Mouse (Mus musculus) heart, embryonic 11.5 days (tissue): ENCODE measurements at regions not wholly inside any gene's neighbourhood (a gene's known extent, or its start where the extent isn't known, plus 50 kb on each side); places are given as distances from the start of the nearest gene placed in this dataset.

Source experiments
- ATAC-seq: fragments of 200-750 bp; cut with Nextera tagmentation; replicated peaks from 2 replicates; pipeline ENCODE4 v1.8.0; 2017; ENCODE audit warnings: moderate library complexity; ENCODE audit not compliant: insufficient number of reproducible peaks, low FRiP score, low TSS enrichment
- H3K27ac ChIP-seq: fragments of 300-500 bp; sonication (generic); 2 replicates; pipeline ENCODE4 v1.5.1; 2014; ENCODE audit warnings: mild to moderate bottlenecking, low read depth, low read length
- H3K27me3 ChIP-seq: fragments of 300-500 bp; sonication (generic); 2 replicates; pipeline ENCODE4 v1.6.1; 2014; ENCODE audit warnings: mild to moderate bottlenecking, low read length, mixed read lengths; ENCODE audit not compliant: control insufficient read depth, insufficient read depth
- H3K36me3 ChIP-seq: fragments of 300-500 bp; sonication (generic); 2 replicates; pipeline ENCODE4 v1.6.1; 2014; ENCODE audit warnings: mild to moderate bottlenecking, low read length, moderate library complexity, mixed read lengths; ENCODE audit not compliant: control insufficient read depth, insufficient read depth
- H3K4me1 ChIP-seq: fragments of 300-500 bp; sonication (generic); 2 replicates; pipeline ENCODE4 v1.6.1; 2014; ENCODE audit warnings: low read length; ENCODE audit not compliant: control insufficient read depth, insufficient read depth
- H3K4me2 ChIP-seq: fragments of 300-500 bp; sonication (generic); 2 replicates; pipeline ENCODE4 v1.6.1; 2014; ENCODE audit warnings: mild to moderate bottlenecking, moderate library complexity
- H3K4me3 ChIP-seq: fragments of 300-500 bp; sonication (generic); 2 replicates; pipeline ENCODE4 v1.5.1; 2014; ENCODE audit warnings: low read depth, low read length
- H3K9ac ChIP-seq: fragments of 300-500 bp; sonication (generic); 2 replicates; pipeline ENCODE4 v1.6.1; 2014; ENCODE audit warnings: mild to moderate bottlenecking, low read depth, low read length, moderate library complexity
- H3K9me3 ChIP-seq: fragments of 300-500 bp; sonication (generic); replicated peaks from 2 replicates; pipeline ENCODE4 v1.6.1; 2016; ENCODE audit warnings: low read length; ENCODE audit not compliant: control insufficient read depth
- WGBS: fragments of 180-500 bp; shearing (Covaris S2); extraction: QIAGEN DNeasy Blood & Tissue Kit; methylation state at CpG from one replicate; pipeline ENCODE4 v1.1.7; 2014; ENCODE audit not compliant: insufficient replicate concordance; 5-methylcytosine and 5-hydroxymethylcytosine counted together

DNA sequence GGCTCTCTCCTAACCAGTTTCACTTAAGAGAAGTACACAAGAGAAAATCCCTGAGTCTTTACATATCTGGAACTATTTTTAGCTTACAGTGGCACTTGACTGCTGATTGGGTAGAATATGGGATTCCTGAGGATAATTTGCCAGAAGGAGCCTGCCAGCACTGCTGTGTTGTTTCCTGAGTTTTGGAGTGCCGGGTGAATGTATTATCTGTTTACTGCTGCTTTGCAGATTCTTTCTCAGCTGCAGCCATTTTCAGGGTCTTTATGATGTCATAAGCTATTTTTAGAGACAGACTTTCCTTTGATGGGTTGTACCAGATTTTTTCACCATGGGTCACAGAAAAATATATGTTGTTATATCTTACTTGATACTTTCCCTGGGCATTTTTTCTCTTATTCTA is 279.1 kb upstream of the Chrm2 start:
- WGBS = 11% methylated on average over 1 of the region's 1 CpGs
- no peak overlapping the region for H3K4me3 ChIP-seq
- H3K9me3 ChIP-seq = no peaks in the 10 kb centered on the region

DNA sequence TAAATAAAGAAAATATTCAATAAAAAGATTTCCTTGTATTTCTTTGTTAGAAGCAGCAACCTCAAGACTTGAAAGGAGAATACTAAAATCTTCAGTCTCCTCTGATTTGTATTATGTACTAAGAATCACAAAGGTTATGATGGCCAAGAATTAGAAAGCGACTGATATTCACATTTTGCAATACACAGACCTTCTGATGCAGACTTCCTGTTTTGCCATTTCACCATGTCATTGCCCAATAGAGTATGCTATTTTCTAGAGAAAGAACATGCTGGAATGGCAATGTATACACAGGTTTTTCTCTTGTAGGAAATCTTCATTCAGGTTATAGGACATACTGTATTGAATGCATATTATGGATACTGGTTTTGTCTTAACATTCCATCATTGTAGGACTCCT is 250.7 kb upstream of the Chrm2 start:
- Histone ChIP-seq H3K36me3 (no peaks in the 10 kb centered on the region), H3K27me3 (no peaks in the 10 kb centered on the region), H3K27ac (no peak overlapping the region), H3K9me3 (no peaks in the 10 kb centered on the region), H3K4me3 (no peak overlapping the region), H3K4me1 (no peaks in the 10 kb centered on the region), H3K4me2 (no peak overlapping the region), H3K9ac (no peak overlapping the region)
- no peak for ATAC-seq
- WGBS = 83% methylated on average over 1 of the region's 1 CpGs

More for the DNA sequence above, 279.1 kb upstream of the Chrm2 start:
- no peaks in the 10 kb centered on the region for H3K4me1 ChIP-seq
- H3K36me3 ChIP-seq = no peaks in the 10 kb centered on the region
- H3K9ac ChIP-seq = no peak overlapping the region
- H3K27me3 ChIP-seq = no peaks in the 10 kb centered on the region
- no peak overlapping the region for H3K4me2 ChIP-seq
- ATAC-seq = no peak
- H3K27ac ChIP-seq = peak overlapping the region; percentile 57

DNA sequence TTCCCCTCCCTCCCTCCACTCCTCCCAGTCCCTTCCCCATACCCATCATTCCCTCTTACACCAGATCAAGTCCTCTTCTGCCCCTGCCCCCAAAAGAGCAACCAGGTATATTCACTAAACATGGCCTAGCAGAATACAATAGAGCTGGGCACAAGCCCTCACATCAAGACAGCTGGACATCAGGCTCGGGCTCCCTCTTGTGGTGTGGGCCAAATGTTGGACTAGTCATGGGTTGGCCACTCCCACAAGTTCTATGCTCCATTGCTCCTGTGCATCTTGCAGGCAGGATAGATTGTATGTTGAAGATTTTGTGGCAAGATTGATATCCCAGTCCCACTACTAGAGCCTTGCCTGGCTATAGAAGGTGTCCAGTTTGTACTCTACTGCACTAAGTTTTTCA is 240.6 kb upstream of the Chrm2 start:
- no peaks in the 10 kb centered on the region for H3K4me1 ChIP-seq
- no peaks in the 10 kb centered on the region for H3K27me3 ChIP-seq
- 86% methylated on average over 1 of the region's 1 CpGs for WGBS
- H3K4me2 ChIP-seq = no peak overlapping the region
- no peaks in the 10 kb centered on the region for H3K36me3 ChIP-seq
- H3K9ac ChIP-seq = no peak overlapping the region
- no peaks in the 10 kb centered on the region for H3K9me3 ChIP-seq
- ATAC-seq = no peak
- no peak overlapping the region for H3K4me3 ChIP-seq
- no peak overlapping the region for H3K27ac ChIP-seq

DNA sequence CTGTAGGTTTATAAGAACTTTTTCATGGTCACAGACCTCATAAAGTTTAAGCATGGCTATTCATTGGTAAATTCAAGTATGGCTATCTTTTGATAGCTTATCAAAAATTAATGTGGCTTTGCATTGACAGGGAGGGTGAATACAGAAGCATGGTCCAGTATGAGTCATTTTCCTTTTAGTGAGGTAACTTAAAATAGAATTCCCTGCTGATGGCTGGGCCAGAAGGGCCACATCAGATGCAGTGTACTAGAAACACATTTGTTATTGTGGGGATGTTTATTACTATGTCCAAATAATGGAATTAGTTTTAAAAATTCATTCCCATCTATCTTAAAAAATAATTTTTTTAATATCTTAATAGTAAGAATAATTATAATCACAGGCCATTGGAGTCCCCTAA is 213.4 kb upstream of the Chrm2 start:
- H3K4me2 ChIP-seq = no peak overlapping the region
- H3K27ac ChIP-seq = no peak overlapping the region
- H3K4me1 ChIP-seq = no peaks in the 10 kb centered on the region
- H3K27me3 ChIP-seq = no peaks in the 10 kb centered on the region
- no peak overlapping the region for H3K4me3 ChIP-seq
- H3K36me3 ChIP-seq = no peaks in the 10 kb centered on the region
- H3K9me3 ChIP-seq = no peaks in the 10 kb centered on the region
- no peak overlapping the region for H3K9ac ChIP-seq
- ATAC-seq = no peak

DNA sequence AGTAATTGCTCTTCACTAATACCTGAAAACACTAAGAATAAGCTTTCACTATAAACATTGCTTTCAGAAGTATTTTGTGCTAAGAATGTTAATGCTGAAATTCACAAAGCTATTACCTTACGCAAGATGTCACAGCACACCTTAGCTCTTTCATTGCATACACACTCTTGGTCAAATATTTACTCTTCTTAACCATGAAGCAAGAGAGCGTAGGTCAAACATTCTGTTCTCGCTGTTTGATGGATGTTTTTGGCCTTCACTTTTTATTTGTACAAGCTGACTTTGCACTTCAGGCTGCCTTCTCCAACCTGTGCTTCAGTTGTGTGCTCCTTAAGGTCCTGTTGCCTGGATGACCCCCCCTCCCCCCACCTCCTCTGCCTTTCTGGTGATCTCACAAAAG is 212.8 kb upstream of the Chrm2 start:
- Histone ChIP-seq H3K36me3 (no peaks in the 10 kb centered on the region), H3K4me2 (no peak overlapping the region), H3K27me3 (no peaks in the 10 kb centered on the region), H3K4me3 (no peak overlapping the region), H3K27ac (no peak overlapping the region), H3K4me1 (no peaks in the 10 kb centered on the region), H3K9ac (no peak overlapping the region), H3K9me3 (no peaks in the 10 kb centered on the region)
- no peak for ATAC-seq
- WGBS = 79% methylated on average over 3 of the region's 3 CpGs

DNA sequence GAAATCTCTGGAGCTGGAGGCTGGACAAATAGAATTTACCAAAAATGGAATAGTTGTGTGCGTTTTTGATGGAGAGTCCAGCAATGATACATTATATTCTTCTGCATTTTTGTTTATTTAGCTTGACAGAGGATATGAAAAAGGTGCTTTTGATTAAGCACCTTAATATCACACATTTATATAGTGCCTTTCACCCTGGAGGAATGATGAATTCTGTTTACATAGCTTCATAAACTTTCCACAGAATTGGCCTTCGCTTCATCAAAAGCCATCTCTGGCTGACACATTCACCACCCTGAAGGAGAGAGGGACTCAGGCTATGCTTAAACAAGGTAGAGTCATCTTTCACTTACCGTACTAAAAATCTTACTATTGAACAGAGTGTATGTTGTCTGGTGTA is 208.0 kb upstream of the Chrm2 start:
- WGBS = 72% methylated on average over 3 of the region's 3 CpGs

DNA sequence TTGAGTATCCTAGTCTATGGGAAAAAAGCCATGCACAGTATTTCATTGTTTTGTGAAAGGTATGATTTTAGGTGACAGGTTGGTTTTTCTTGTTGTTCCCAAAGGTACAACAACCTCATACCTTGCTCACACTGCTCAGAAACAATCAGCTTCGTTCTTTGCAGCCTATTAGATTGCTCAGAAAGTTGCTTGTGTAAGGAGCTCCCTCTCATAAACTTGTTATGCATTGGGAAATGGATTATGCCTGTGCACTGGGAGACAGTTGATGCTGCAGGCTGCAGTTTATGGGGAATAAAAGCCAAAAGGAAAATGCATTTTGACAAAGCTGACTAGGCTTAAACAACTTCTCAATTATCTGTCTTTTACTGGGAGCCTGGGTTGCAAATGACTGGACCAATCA is 205.2 kb upstream of the Chrm2 start:
- no peak overlapping the region for H3K9ac ChIP-seq
- no peak overlapping the region for H3K4me2 ChIP-seq
- WGBS = 69% methylated on average over 1 of the region's 1 CpGs
- H3K4me1 ChIP-seq = no peaks in the 10 kb centered on the region
- H3K27me3 ChIP-seq = no peaks in the 10 kb centered on the region
- H3K27ac ChIP-seq = no peak overlapping the region
- no peaks in the 10 kb centered on the region for H3K36me3 ChIP-seq
- no peaks in the 10 kb centered on the region for H3K9me3 ChIP-seq
- no peak for ATAC-seq
- no peak overlapping the region for H3K4me3 ChIP-seq

More for the DNA sequence above, 208.0 kb upstream of the Chrm2 start:
- no peak overlapping the region for H3K9ac ChIP-seq
- no peaks in the 10 kb centered on the region for H3K27me3 ChIP-seq
- no peak overlapping the region for H3K4me3 ChIP-seq
- no peak for ATAC-seq
- H3K4me2 ChIP-seq = no peak overlapping the region
- no peaks in the 10 kb centered on the region for H3K9me3 ChIP-seq
- H3K36me3 ChIP-seq = no peaks in the 10 kb centered on the region
- H3K27ac ChIP-seq = no peak overlapping the region
- no peaks in the 10 kb centered on the region for H3K4me1 ChIP-seq

DNA sequence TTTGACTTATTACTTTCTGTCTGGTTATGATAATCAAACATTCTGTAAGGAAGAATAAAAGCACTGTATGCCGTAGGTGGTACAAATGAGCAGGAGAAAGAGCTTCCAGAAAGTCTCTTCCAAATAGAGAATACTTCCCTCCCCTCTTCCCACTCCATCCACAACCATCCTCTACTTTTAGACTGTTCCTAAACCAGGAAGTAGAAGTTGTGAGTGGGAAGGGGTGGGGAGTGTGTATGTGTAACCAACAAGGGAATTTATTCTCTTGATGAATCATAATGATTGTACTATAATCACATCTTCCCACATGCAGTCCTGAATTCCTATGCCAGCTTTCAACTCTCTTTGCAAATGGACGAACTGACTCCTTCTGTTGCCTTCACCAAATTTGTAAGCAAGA is 181.2 kb upstream of the Chrm2 start:
- 73% methylated on average over 2 of the region's 2 CpGs for WGBS
- H3K27ac ChIP-seq = no peak overlapping the region

DNA sequence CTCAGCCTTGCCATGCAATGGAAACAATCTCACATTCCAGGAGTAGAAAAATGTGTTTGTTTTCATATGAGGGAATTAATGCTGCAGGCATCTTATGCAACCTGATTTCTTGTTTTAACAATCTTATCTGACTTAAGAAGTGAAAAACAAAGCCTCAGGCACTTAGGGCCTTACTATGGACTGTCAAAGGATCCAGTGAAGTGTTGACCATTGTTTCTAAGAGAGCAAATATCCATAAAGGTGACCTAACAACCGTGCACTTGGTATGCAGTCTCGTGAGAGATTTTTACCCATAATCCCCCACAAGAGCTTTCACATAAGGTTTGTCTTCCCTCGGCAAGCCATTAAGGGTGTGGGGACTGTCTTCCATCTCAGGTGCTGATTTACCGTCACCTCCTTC is 166.6 kb upstream of the Chrm2 start:
- H3K9ac ChIP-seq = no peak overlapping the region

More for the DNA sequence above, 181.2 kb upstream of the Chrm2 start:
- Histone ChIP-seq H3K9me3 (no peaks in the 10 kb centered on the region), H3K9ac (no peak overlapping the region), H3K4me2 (no peak overlapping the region), H3K27me3 (no peaks in the 10 kb centered on the region), H3K4me3 (no peak overlapping the region), H3K4me1 (no peaks in the 10 kb centered on the region), H3K36me3 (no peaks in the 10 kb centered on the region)
- no peak for ATAC-seq

More for the DNA sequence above, 166.6 kb upstream of the Chrm2 start:
- Histone ChIP-seq H3K27ac (no peak overlapping the region), H3K4me1 (no peaks in the 10 kb centered on the region), H3K4me3 (no peak overlapping the region), H3K36me3 (no peaks in the 10 kb centered on the region), H3K4me2 (no peak overlapping the region), H3K27me3 (no peaks in the 10 kb centered on the region), H3K9me3 (no peaks in the 10 kb centered on the region)
- ATAC-seq = no peak
- WGBS = 72% methylated on average over 4 of the region's 4 CpGs
